Mouse (Mus musculus) heart, adult 18-20 months (tissue): ENCODE measurements at regions not wholly inside any gene's neighbourhood (a gene's known extent, or its start where the extent isn't known, plus 50 kb on each side); places are given as distances from the start of the nearest gene placed in this dataset.
A peak's percentile ranks its signal among the peaks of the same experiment; 100 is the strongest.

Experiments
- DNase-seq, 2 experiments: peaks; one replicate each; pipeline ENCODE4 v3.0.0; 2021 to 2022; ENCODE audit warnings: mixed read lengths in 1 of 2

DNA sequence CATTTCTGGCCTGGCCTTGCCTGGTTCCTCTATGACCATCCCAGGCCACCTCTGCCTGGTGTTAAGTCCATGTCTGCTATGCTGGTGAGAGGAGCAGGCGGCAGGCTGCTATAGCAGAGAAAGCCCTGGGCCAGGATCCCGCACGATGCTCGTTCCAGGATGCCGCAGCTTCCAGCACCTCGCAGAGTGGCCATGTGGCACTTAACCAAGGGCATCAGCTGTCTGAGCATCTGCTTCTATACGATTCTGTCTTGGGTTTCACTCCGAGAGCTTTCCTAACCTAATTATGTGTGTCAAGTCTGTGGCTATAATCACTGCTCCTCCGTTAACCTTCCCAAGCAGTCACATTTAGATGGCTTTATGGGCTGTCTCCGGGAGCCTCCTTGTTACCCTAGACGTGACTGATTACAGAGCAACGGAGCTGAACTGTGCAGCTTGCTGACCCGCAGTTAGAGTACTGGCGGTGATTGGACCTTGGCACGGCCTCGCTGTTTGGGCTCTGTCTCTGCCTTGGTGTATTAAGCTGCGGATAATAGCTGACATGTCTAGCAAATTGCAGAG lies 64.4 kb downstream of the Ackr3 start:
- no peak for DNase-seq

GRCm38 (mm10) chr1:90268951-90269350 lies 65.2 kb downstream of the Ackr3 start:
- no peak for DNase-seq

DNA sequence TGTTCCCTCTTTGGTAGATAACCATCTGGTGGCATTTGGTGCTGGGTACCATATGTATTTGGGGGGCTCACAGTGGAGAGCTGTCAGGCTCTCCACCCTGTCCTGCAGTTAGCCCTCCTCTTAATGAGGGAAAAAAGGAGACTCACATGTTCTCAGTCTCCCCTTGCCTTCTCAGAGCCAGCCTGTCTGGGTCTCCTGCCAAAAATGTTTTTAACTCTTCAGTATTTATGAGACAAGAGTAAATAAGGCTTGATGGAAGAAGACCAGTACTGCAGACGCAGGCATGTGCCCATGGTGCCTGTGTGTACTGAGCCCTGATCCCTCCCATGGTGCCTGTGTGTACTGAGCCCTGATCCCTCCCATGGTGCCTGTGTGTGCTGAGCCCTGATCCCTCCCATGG lies 66.1 kb downstream of the Ackr3 start:
- DNase-seq, result no peak

GRCm38 (mm10) chr1:90271326-90271725 lies 67.5 kb downstream of the Ackr3 start:
- DNase-seq, result no peak

- no peak for DNase-seq
Observed at GRCm38 (mm10) chr1:90272411-90272810, 68.6 kb downstream of the Ackr3 start.

GRCm38 (mm10) chr1:90272830-90273628 lies 69.2 kb downstream of the Ackr3 start:
- no peak for DNase-seq

DNA sequence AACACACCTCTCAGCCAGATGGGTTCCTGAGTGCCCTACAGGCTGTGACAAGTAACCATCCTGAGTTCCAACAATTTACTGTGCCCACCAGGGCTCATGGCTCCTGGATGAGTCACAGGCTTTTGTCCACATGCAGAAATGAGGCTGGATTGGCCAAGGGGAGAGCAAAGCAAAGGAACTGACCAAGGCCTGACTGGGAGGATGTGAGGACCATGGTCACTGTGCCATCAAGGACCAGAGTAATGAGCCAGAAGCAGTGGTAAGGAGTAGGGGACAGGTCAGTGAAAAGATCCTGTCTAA lies 69.8 kb downstream of the Ackr3 start:
- no peak for DNase-seq

GRCm38 (mm10) chr1:90274968-90275651 lies 71.3 kb downstream of the Ackr3 start:
- DNase-seq, result peak in 1 of 2 experiments; percentile 1

DNA sequence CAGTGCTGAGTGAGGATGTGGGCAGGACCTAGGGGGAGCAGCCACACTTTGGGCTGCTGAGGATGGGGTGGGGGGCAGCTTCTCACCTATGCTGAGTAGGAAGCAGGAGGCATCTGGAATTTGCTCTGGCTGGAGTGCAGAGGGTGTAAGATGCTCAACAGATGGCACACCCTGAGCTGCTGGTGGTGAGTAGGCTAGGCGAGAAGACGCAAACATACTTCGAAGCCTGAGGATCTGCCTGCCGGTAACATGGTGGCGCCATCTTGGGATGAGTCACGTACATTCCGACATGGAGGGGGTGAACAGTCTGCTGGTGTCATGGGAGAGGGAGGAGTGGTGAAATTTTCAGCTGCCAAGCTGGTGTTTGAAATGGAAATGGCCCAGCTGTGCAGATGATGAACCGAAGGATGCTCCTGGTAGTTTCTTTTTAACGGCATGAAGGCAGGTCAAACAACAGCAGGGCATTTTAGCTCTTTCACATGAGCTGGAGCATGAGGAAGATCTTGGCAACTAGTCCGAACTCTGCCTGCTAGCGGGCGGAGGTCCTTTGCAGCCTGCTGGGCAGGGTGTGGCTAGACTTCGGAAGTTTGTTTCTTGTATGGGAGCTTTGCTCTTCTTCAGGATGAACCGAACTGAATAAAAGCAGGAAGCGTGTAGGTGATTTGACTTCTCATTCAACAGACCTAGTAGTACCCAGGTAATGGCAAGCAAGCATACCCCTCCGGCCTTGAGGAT lies 72.2 kb downstream of the Ackr3 start:
- peak in 1 of 2 experiments; percentile 16 for DNase-seq

DNA sequence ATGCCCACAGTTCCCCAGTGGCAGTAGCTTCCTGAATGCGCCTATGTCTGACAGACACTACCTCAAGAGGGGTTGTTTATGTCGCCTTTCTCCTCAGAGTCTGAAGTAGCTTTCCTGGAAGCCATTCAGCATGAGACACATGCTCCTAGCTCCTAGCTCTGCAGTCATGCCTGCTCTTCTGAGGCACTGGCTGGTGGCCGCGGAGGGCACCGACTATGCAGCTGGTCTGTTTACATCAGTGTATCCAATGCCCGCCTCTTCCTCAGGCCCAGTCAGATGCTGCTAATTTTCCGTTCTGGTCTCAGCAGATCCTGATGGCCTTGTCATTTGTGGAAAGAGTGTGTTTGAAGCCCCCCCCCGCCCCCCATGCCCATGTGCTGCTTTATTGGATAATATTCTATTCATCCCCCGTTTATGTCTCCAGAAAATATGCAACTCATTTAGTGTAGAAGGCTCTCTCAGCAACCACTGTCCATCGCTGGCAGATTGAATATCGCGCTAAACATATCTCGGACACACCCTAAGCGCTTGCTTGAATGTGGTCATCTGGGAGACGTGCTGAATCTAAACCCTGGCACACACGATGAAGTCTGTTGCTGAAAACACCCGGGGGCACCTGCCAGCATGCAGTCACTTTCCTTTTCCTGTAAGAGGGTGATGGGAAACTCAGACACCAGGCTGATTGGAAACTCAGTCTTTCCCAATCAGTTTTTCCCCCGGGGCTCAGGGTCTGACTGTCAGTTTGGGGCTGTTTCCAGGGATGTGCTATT lies 73.9 kb downstream of the Ackr3 start:
- peak in 1 of 2 experiments; percentile 1 for DNase-seq

DNA sequence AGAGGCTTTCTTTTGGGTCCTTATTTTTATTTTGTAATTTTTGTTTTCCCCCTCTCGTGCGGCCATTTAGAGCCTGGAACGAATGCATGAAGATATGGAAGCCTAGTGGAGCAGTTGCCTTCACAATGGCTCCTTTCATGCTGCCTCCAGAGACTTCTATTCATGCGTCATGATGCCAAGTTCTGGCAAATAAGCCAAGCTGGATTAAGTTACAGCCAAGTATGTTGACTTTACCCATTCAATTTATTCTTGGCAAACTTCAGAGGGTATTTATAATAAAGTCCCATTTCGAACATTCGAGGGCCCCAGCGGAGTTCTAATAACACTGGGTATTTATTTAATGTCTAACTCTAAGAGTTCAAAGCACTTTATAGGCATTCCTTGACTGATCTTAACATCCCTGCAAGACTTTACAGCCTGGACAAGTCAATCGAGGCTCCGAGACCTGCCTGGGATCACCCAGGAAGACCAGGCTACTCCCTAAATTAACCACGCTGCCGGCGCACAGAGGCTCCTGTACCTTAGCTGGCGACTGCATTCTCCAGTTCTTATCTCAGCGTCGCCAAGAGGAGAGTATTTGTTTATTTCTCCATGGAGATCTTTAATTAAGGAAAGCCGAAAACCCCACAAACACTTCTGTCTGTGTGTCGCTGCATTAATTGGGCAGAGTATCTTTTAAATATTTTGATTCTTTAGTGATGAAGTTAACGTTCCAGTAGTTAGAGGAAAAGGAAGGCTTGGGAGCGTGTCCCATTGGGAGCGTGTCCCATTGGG lies 75.5 kb downstream of the Ackr3 start:
- peak in 1 of 2 experiments; percentile 22 for DNase-seq

- DNase-seq, result no peak
Observed at GRCm38 (mm10) chr1:90280227-90280626, 76.4 kb downstream of the Ackr3 start.

DNA sequence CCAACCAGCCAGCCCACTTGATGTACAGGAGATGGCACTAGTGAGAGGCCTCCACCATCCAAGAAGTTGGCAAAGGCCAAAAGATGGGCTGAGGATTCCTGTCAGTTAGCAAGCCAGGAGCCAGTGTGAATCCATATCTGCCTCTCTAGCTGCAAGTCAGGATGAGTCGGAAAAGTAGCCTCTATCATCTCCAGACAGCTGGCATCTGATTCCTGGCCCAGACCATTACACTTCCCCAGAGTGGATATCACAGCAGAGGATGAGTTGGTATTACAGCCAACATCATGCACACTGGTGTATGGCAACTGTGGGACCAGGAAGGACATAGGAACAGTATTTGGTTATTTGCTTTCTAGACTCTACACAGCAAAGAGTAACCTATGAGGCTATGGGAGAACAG lies 77.5 kb downstream of the Ackr3 start:
- DNase-seq, result peak in 1 of 2 experiments; percentile 1

DNA sequence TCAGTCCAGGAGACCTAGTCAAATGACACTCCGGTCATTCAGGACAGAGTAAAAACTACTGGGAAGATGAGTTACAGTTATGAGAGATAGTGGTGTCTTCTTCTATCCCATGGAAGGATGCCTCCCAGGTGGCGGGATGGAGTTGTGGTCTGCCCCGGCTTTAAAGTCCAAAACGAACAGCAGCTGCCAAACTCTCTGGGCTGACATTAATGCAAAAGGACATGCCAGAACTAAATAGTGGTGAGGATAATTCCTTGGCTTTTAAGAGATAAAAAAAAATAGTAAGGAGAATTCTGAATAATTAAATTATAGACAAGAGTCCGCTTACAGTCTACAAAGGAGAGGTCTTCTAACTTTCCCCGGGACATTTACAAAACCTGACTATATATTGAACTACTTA lies 78.2 kb downstream of the Ackr3 start:
- no peak for DNase-seq

DNA sequence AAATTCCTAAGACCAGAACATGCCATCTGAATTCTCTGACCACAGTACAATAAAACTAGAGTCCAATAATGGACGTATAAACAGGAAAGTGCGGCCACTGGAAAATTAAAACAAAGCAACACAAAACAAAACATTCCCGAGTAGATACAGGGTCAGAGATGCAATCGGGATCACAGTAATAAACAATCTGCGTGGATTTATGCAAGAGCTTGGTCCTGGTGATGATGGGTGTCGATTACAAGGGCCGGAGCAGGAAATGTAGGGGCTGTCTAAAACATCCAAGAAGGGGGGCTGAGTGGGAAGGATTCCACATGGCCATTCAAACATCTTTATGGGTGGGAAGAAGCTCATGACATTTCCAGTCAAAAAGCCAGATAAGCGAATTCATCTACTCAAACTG lies 78.6 kb downstream of the Ackr3 start:
- DNase-seq, result no peak

DNA sequence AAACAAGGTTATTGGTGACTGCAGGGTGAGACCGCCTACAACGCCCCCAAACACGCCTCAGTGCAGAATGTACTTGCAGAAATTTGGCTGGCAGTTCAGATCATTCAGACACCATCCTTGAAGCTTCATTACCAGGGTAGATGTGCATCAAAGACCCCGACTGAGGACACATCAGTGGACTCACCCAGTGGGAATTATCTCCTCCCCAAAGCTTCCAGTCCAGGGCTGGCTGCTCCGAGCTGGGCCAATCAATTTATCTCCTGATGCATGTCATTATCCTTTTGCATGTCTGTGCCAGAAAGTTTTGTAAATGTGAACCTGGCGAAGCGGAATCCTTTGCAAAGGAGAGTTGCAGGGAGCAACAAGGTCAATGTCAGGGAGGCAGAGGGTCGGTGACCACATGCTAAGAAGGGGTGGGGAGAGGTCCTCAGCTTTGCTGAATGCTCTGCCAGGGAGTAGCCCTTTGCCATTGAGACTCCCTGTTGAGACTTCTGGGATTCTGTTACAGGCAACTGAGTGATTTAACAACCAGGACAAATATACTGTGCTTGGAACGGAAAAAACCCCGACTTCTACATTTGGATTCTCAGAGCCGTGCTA lies 79.5 kb downstream of the Ackr3 start:
- DNase-seq, result no peak

DNA sequence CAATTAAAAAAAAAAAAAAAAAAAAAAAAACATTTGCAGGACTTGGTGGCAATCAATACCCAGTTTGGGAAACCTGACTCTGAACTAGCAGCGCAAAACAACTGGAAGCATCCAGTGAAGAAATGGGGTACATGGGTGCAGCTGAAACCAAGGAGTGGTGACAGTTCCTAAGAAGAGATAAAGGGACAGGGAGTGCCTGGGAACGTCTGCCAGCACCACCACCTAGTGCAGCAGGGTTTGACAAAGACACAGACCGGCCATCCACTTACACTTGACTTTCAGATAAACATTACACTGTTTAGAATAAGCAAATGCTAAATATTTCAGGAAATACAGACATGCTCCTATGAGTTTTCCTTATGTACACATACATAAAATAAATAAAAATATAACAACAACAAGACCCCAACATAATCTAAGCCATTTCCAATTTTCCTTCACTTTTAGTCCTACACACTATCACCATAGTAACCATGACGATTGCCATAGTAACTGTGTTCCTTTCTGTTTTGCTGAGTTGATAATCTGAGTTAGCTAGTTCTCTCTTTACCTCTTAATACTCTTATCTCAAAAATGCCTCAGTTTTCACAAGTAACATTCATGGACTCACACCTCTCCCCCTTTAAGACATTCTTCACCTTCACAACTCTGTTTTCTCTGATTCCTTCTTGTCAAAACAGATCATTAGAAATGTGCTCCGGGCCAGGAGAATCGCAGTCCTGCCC lies 80.3 kb downstream of the Ackr3 start:
- no peak for DNase-seq

DNA sequence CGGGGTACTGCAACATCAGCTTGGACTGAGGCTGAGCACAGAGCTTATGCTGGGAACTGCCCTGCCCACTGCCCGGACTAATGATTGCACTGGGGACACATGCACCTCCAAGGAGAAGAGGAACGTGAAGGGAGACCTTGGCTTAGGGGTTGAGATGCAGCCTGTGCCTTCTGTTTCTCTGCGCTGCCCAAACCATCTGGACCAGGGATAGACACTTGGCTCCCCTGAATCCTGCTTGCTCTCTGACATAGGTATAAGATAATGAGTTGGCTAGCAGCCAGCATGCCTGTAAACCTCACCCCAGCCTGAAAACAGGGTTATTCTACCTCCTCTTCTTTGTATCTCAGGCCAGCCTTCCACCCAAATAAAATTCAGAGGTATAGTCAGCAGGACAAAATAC lies 81.5 kb downstream of the Ackr3 start:
- no peak for DNase-seq

DNA sequence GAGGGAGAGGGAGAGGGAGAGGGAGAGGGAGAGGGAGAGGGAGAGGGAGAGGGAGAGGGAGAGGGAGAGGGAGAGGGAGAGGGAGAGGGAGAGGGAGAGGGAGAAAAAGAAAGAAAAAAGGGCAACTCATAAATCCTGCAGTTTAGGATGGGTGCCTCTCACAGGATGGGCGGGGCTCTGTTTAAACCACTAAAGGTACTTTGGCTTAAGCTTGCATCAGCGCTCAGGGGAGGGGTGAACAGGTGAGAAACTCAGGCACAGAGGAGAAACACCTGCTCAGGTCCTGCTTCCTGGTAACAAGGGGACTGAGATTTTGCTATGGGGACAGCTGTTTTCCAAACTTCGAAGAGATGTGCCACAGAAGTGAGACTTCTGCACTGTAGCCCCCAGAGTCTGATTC lies 83.5 kb downstream of the Ackr3 start:
- DNase-seq, result no peak
